Mouse (Mus musculus): ENCODE measurements around the gene Tnik. TPM values are rescaled to one million over a fixed set of nuclear protein-coding genes. Genes with fewer than 3 reads are reported as not detected.

Tnik gene
- polyA plus RNA-seq, 1 experiment from 2014 or later: 1.9 TPM

DNA sequence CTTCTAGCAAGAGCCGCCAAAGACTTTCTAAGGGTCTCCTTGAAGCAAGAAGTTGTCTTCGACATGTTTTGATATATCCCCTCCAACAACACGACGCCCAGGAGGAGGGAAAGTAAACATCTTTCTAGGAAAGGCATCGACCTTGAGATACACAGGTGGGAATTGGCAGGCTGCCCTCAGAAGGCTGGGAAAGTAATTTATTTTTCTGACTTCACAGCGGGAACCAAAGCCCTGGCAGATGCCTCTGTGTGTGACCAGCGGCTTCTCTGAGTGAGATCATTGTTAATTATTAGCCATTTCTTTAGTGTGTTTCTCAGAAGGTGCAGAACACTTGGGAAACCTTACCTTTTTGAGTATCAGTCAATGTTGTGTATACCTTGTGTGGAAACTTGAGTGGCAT lies 328.3 kb downstream of the Tnik start:
- 60% methylated on average over 7 of the region's 7 CpGs for WGBS (ENCODE audit: insufficient replicate concordance)
- no peaks in the 10 kb centered on the region for H3K9me3 ChIP-seq (replicated peaks)
- no peak overlapping the region for H3K27ac ChIP-seq (replicated peaks)
- ATAC-seq (ENCODE audit: insufficient read depth): no peak
- H3K9ac ChIP-seq: no peak overlapping the region
- no peaks in the 10 kb centered on the region for H3K4me1 ChIP-seq (replicated peaks)
- H3K4me2 ChIP-seq: no peak overlapping the region
- H3K4me3 ChIP-seq (replicated peaks): no peak overlapping the region
- H3K27me3 ChIP-seq: no peaks in the 10 kb centered on the region
- H3K36me3 ChIP-seq (replicated peaks): no peaks in the 10 kb centered on the region

GRCm38 (mm10) chr3:28593922-28594321 lies 330.9 kb downstream of the Tnik start:
- ATAC-seq (ENCODE audit: insufficient read depth): no peak
- Histone ChIP-seq H3K4me3 (replicated peaks) (no peak overlapping the region), H3K27ac (replicated peaks) (no peak overlapping the region), H3K9ac (no peak overlapping the region), H3K27me3 (no peaks in the 10 kb centered on the region), H3K4me1 (replicated peaks) (no peaks in the 10 kb centered on the region), H3K4me2 (no peak overlapping the region), H3K36me3 (replicated peaks) (no peaks in the 10 kb centered on the region), H3K9me3 (replicated peaks) (no peaks in the 10 kb centered on the region)
- WGBS (ENCODE audit: insufficient replicate concordance): 78% methylated on average over 16 of the region's 16 CpGs

- 59% methylated on average over 2 of the region's 2 CpGs for WGBS (ENCODE audit: insufficient replicate concordance)
These were observed 336.5 kb downstream of the Tnik start for GRCm38 (mm10) chr3:28599476-28599875.

GRCm38 (mm10) chr3:28606741-28607140 lies 343.7 kb downstream of the Tnik start:
- no peaks in the 10 kb centered on the region for H3K4me1 ChIP-seq (replicated peaks)
- H3K27me3 ChIP-seq: no peaks in the 10 kb centered on the region
- H3K27ac ChIP-seq (replicated peaks): no peak overlapping the region
- H3K36me3 ChIP-seq (replicated peaks): no peaks in the 10 kb centered on the region
- H3K4me3 ChIP-seq (replicated peaks): no peak overlapping the region
- no peaks in the 10 kb centered on the region for H3K9me3 ChIP-seq (replicated peaks)
- H3K9ac ChIP-seq: no peak overlapping the region
- 43% methylated on average over 1 of the region's 1 CpGs for WGBS (ENCODE audit: insufficient replicate concordance)
- no peak overlapping the region for H3K4me2 ChIP-seq
- ATAC-seq (ENCODE audit: insufficient read depth): no peak

More at GRCm38 (mm10) chr3:28599476-28599875, 336.5 kb downstream of the Tnik start:
- no peak overlapping the region for H3K9ac ChIP-seq
- ATAC-seq (ENCODE audit: insufficient read depth): no peak
- H3K27ac ChIP-seq (replicated peaks): no peak overlapping the region
- H3K36me3 ChIP-seq (replicated peaks): no peaks in the 10 kb centered on the region
- H3K4me2 ChIP-seq: no peak overlapping the region
- no peaks in the 10 kb centered on the region for H3K4me1 ChIP-seq (replicated peaks)
- no peaks in the 10 kb centered on the region for H3K9me3 ChIP-seq (replicated peaks)
- no peaks in the 10 kb centered on the region for H3K27me3 ChIP-seq
- no peak overlapping the region for H3K4me3 ChIP-seq (replicated peaks)

- Histone ChIP-seq H3K4me1 (replicated peaks) (no peaks in the 10 kb centered on the region), H3K27me3 (no peaks in the 10 kb centered on the region), H3K4me2 (no peak overlapping the region), H3K27ac (replicated peaks) (no peak overlapping the region), H3K36me3 (replicated peaks) (no peaks in the 10 kb centered on the region), H3K9me3 (replicated peaks) (no peaks in the 10 kb centered on the region), H3K9ac (no peak overlapping the region), H3K4me3 (replicated peaks) (no peak overlapping the region)
- no peak for ATAC-seq (ENCODE audit: insufficient read depth)
- 66% methylated on average over 5 of the region's 5 CpGs for WGBS (ENCODE audit: insufficient replicate concordance)
These were observed 349.3 kb downstream of the Tnik start for GRCm38 (mm10) chr3:28612330-28612729.

DNA sequence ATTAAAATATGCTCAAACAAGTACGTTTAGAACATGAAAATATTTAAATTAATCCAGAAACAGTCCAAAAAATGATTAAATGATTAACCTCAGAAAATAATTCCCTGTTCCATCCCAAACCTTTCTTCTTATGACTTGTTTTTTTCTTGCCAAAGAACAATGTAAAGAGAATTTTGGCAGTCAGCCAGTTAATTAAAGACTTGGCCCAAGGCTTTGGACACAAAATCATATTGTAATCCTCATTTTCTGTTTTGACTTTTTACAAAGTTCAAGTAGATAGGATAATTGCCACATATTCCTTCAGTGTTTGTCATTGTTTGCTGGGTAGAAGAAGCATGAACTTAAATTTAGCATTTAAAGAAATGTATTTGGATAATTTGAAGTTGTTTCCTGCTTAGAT lies 353.4 kb downstream of the Tnik start:
- WGBS (ENCODE audit: insufficient replicate concordance): 59% methylated on average over 1 of the region's 1 CpGs
- Histone ChIP-seq H3K27me3 (no peaks in the 10 kb centered on the region), H3K9me3 (replicated peaks) (no peaks in the 10 kb centered on the region), H3K4me2 (no peak overlapping the region), H3K27ac (replicated peaks) (no peak overlapping the region), H3K36me3 (replicated peaks) (no peaks in the 10 kb centered on the region), H3K9ac (no peak overlapping the region), H3K4me1 (replicated peaks) (no peaks in the 10 kb centered on the region), H3K4me3 (replicated peaks) (no peak overlapping the region)
- ATAC-seq (ENCODE audit: insufficient read depth): no peak

- H3K27me3 ChIP-seq: no peaks in the 10 kb centered on the region
- no peak overlapping the region for H3K4me3 ChIP-seq (replicated peaks)
- no peak overlapping the region for H3K9ac ChIP-seq
- no peaks in the 10 kb centered on the region for H3K4me1 ChIP-seq (replicated peaks)
- H3K9me3 ChIP-seq (replicated peaks): no peaks in the 10 kb centered on the region
- WGBS (ENCODE audit: insufficient replicate concordance): 67% methylated on average over 5 of the region's 5 CpGs
- no peak for ATAC-seq (ENCODE audit: insufficient read depth)
- no peak overlapping the region for H3K27ac ChIP-seq (replicated peaks)
- no peak overlapping the region for H3K4me2 ChIP-seq
- no peaks in the 10 kb centered on the region for H3K36me3 ChIP-seq (replicated peaks)
These were observed 354.1 kb downstream of the Tnik start for GRCm38 (mm10) chr3:28617008-28617627.

DNA sequence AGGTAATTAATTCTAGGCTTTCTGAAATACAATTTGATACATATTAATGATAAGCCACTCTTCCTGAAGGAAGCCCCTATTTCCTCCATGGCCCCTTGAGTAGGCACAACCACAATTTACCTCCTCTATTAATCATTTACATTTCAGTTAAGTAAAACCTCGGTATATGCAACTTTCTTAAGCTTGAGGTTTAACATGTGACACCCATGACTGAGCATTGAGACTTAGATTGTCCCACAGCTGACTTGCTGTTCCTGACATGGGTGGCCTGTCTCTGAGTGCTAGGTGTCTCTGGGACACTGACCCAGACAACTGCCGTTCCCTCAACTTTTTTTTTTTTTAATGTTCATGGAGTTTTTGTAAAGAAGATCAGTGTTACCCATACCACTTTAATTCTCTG lies 358.8 kb downstream of the Tnik start:
- 38% methylated on average over 2 of the region's 2 CpGs for WGBS (ENCODE audit: insufficient replicate concordance)
- ATAC-seq (ENCODE audit: insufficient read depth): no peak
- no peaks in the 10 kb centered on the region for H3K27me3 ChIP-seq

GRCm38 (mm10) chr3:28626816-28627215 lies 363.8 kb downstream of the Tnik start:
- H3K9ac ChIP-seq: no peak overlapping the region
- 70% methylated on average over 6 of the region's 6 CpGs for WGBS (ENCODE audit: insufficient replicate concordance)
- H3K9me3 ChIP-seq (replicated peaks): no peaks in the 10 kb centered on the region
- ATAC-seq (ENCODE audit: insufficient read depth): no peak
- no peak overlapping the region for H3K4me3 ChIP-seq (replicated peaks)
- H3K4me1 ChIP-seq (replicated peaks): no peaks in the 10 kb centered on the region
- no peaks in the 10 kb centered on the region for H3K36me3 ChIP-seq (replicated peaks)
- no peaks in the 10 kb centered on the region for H3K27me3 ChIP-seq
- H3K27ac ChIP-seq (replicated peaks): no peak overlapping the region
- no peak overlapping the region for H3K4me2 ChIP-seq

More for the DNA sequence above, 358.8 kb downstream of the Tnik start:
- Histone ChIP-seq H3K4me2 (no peak overlapping the region), H3K4me3 (replicated peaks) (no peak overlapping the region), H3K4me1 (replicated peaks) (no peaks in the 10 kb centered on the region), H3K9me3 (replicated peaks) (no peaks in the 10 kb centered on the region), H3K9ac (no peak overlapping the region), H3K36me3 (replicated peaks) (no peaks in the 10 kb centered on the region), H3K27ac (replicated peaks) (no peak overlapping the region)

DNA sequence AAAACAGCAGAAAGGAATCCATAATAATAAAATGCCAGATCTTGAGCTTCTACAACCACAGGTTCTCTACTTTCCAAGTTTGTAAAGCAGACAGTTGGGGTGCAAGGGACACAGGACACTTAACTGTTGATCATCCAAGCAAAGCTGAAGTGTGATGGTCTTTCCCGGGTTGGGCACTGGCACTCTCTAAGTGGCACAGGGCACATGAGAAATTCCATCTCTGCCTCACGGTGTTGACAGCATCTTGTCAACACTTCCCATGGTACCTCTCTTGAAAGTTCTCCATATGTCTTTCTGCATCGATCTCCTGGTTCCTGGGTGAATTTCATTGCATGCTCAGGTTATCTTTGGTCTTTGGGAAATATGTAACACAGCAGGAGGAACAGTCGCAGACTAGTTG lies 373.8 kb downstream of the Tnik start:
- 70% methylated on average over 4 of the region's 4 CpGs for WGBS (ENCODE audit: insufficient replicate concordance)
- Histone ChIP-seq H3K27ac (replicated peaks) (no peak overlapping the region), H3K9ac (no peak overlapping the region), H3K4me3 (replicated peaks) (no peak overlapping the region), H3K36me3 (replicated peaks) (no peaks in the 10 kb centered on the region), H3K27me3 (no peaks in the 10 kb centered on the region), H3K4me1 (replicated peaks) (no peaks in the 10 kb centered on the region), H3K4me2 (no peak overlapping the region), H3K9me3 (replicated peaks) (no peaks in the 10 kb centered on the region)
- ATAC-seq (ENCODE audit: insufficient read depth): no peak

DNA sequence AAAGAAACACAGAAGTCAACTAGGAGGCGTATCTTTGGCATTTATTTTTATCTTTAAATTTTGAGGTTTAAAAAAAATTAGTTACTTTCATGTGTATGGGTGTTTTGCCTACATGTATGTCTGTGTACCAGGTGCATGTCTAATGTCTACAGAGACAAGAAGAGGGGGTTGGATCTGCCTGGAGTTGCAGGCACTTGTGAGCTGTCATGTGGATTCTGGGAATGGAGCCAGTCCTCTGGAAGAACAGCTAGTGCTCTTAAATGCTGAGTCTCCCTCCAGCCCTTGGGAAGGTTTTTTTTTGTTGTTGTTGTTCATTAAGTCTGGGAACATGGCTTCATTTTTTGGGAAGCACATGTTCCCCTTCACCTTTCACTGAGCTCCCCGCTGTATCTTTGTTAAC lies 375.9 kb downstream of the Tnik start:
- Histone ChIP-seq H3K4me1 (replicated peaks) (no peaks in the 10 kb centered on the region), H3K9me3 (replicated peaks) (no peaks in the 10 kb centered on the region), H3K36me3 (replicated peaks) (no peaks in the 10 kb centered on the region), H3K27ac (replicated peaks) (no peak overlapping the region), H3K4me2 (no peak overlapping the region), H3K9ac (no peak overlapping the region), H3K27me3 (no peaks in the 10 kb centered on the region), H3K4me3 (replicated peaks) (no peak overlapping the region)
- 64% methylated on average over 2 of the region's 2 CpGs for WGBS (ENCODE audit: insufficient replicate concordance)
- no peak for ATAC-seq (ENCODE audit: insufficient read depth)

- no peaks in the 10 kb centered on the region for H3K4me1 ChIP-seq (replicated peaks)
- no peak overlapping the region for H3K4me2 ChIP-seq
- no peak overlapping the region for H3K9ac ChIP-seq
- 68% methylated on average over 9 of the region's 9 CpGs for WGBS (ENCODE audit: insufficient replicate concordance)
- H3K9me3 ChIP-seq (replicated peaks): no peaks in the 10 kb centered on the region
- no peak for ATAC-seq (ENCODE audit: insufficient read depth)
- H3K27ac ChIP-seq (replicated peaks): no peak overlapping the region
- no peaks in the 10 kb centered on the region for H3K27me3 ChIP-seq
- H3K36me3 ChIP-seq (replicated peaks): no peaks in the 10 kb centered on the region
- H3K4me3 ChIP-seq (replicated peaks): no peak overlapping the region
These were observed 380.4 kb downstream of the Tnik start for GRCm38 (mm10) chr3:28643252-28643947.

All from liver, embryonic 15.5 days (tissue).